8 mouse cellular contexts compared by ENCODE assay signal in genomic region chr13:113292975-113293706, GRCm38 (mm10). TPM values are rescaled to one million over a fixed set of nuclear protein-coding genes. Genes with fewer than 3 reads are reported as not detected.
DNase-seq lines count a peak whose midpoint lies in the region; ATAC-seq lines count a peak whose summit lies in the region.

Gene BC067074, plus strand, starts transcription at chr13:113293159.

- intact Hi-C loops in heart, postnatal 10 days (cut with DNase I), result no loop called here

- peak within 1 kb of the TSS; percentile 74 for H3K4me3 ChIP-seq in heart, embryonic 12.5 days
- H3K4me3 ChIP-seq in limb, embryonic 12.5 days (replicated peaks), result peak within 1 kb of the TSS; percentile 71
- H3K4me3 ChIP-seq in midbrain, embryonic 15.5 days, result peak within 1 kb of the TSS; percentile 52

- no peak for DNase-seq in heart, adult 11 months
- peak; percentile 82 for DNase-seq in embryo, embryonic 11 days
- peak; percentile 38 to 51 for DNase-seq in heart, postnatal 10 days
- DNase-seq in urinary bladder, postnatal 4 days (ENCODE audit: low spot score in 2 of 2), result peak; percentile 31 to 58
- DNase-seq in frontal cortex, postnatal 10 days (ENCODE audit: low spot score in 2 of 2), result no peak

- no peaks in the 10 kb centered on the region for H3K36me3 ChIP-seq in heart, embryonic 12.5 days
- no peaks in the 10 kb centered on the region for H3K36me3 ChIP-seq in limb, embryonic 12.5 days
- no peaks in the 10 kb centered on the region for H3K36me3 ChIP-seq in midbrain, embryonic 15.5 days (replicated peaks)

- peaks cover 7% of the 10 kb centered on the region; the same call in 1 of the 2 replicates for H3K4me1 ChIP-seq in heart, embryonic 12.5 days (replicated peaks)
- peaks cover 27% of the 10 kb centered on the region for H3K4me1 ChIP-seq in limb, embryonic 12.5 days (replicated peaks)
- peaks cover 8% of the 10 kb centered on the region; the same call in 1 of the 2 replicates for H3K4me1 ChIP-seq in midbrain, embryonic 15.5 days

- H3K27ac ChIP-seq in heart, embryonic 12.5 days (ENCODE audit: poor library complexity, severe bottlenecking), result no peak within 1 kb of the TSS
- peak within 1 kb of the TSS; percentile 95 for H3K27ac ChIP-seq in limb, embryonic 12.5 days
- no peak within 1 kb of the TSS for H3K27ac ChIP-seq in midbrain, embryonic 15.5 days

- H3K9ac ChIP-seq in heart, embryonic 12.5 days, result peak within 1 kb of the TSS; percentile 89
- peak within 1 kb of the TSS; percentile 96 for H3K9ac ChIP-seq in limb, embryonic 12.5 days (replicated peaks)
- peak within 1 kb of the TSS; percentile 37 for H3K9ac ChIP-seq in midbrain, embryonic 15.5 days

- ATAC-seq in heart, embryonic 12.5 days (ENCODE audit: insufficient number of reproducible peaks, low FRiP score), result peak; percentile 59
- ATAC-seq in limb, embryonic 12.5 days (ENCODE audit: insufficient number of reproducible peaks, insufficient read depth, low FRiP score, low TSS enrichment, low read depth), result peak; percentile 80
- ATAC-seq in midbrain, embryonic 15.5 days (replicated peaks), result peak; percentile 75

- H3K27me3 ChIP-seq in heart, embryonic 12.5 days (replicated peaks), result no peaks in the 10 kb centered on the region
- H3K27me3 ChIP-seq in limb, embryonic 12.5 days, result peaks cover 5% of the 10 kb centered on the region; the same call in 1 of the 2 replicates
- H3K27me3 ChIP-seq in midbrain, embryonic 15.5 days (replicated peaks), result peaks cover 7% of the 10 kb centered on the region

- no peaks in the 10 kb centered on the region for H3K9me3 ChIP-seq in heart, embryonic 12.5 days (replicated peaks)
- H3K9me3 ChIP-seq in limb, embryonic 12.5 days, result no peaks in the 10 kb centered on the region
- no peaks in the 10 kb centered on the region for H3K9me3 ChIP-seq in midbrain, embryonic 15.5 days

- WGBS in heart, embryonic 12.5 days, result under 1% methylated on average over 74 of the region's 75 CpGs
- WGBS in limb, embryonic 12.5 days, result under 1% methylated on average over 75 of the region's 75 CpGs
- 1% methylated on average over 63 of the region's 75 CpGs for WGBS in midbrain, embryonic 15.5 days

- H3K4me2 ChIP-seq in heart, embryonic 12.5 days, result peak within 1 kb of the TSS; percentile 86
- peak within 1 kb of the TSS; percentile 68 for H3K4me2 ChIP-seq in limb, embryonic 12.5 days
- H3K4me2 ChIP-seq in midbrain, embryonic 15.5 days, result peak within 1 kb of the TSS; percentile 86

RNA-seq across cellular contexts. Expression of gene BC067074, which starts in this region (rescaled TPM):
- 4.0 and 4.2 TPM in 2 replicates for polyA plus RNA-seq in heart, embryonic 12.5 days (2016; fragmentation: Nextera tagmentation; extraction: Ambion mirVana)
- total RNA-seq in heart, postnatal 10 days (2021), result 10 to 100 TPM in 1 of 2 experiments, 1 to 10 TPM in 1; 7.8 to 10.4 TPM
- 10.5 and 12.0 TPM in 2 replicates for polyA plus RNA-seq in limb, embryonic 12.5 days (2016; fragmentation: Nextera tagmentation; extraction: Ambion mirVana)
- polyA plus RNA-seq in midbrain, embryonic 15.5 days (2015; fragmentation: Nextera tagmentation; extraction: Ambion mirVana), result 0.77 and 0.80 TPM in 2 replicates

Comparison
In these comparisons a context has a peak if more than half of its experiments do, and no peak if none do; other contexts are left out.
1. DNase-seq: peak in embryo, embryonic 11 days (single experiment), heart, postnatal 10 days (2 of 2) and urinary bladder, postnatal 4 days (2 of 2); none in heart, adult 11 months (single experiment) and frontal cortex, postnatal 10 days (0 of 2).
2. Peak in ATAC-seq, H3K4me3 ChIP-seq, H3K9ac ChIP-seq and H3K4me2 ChIP-seq in midbrain, embryonic 15.5 days; RNA of the gene not detected or under 1 TPM.
3. H3K9ac ChIP-seq: peak in every context shown above with its lines; median percentile 96 in limb, embryonic 12.5 days; 89 in heart, embryonic 12.5 days; 37 in midbrain, embryonic 15.5 days.
4. Peak in every context shown above with its lines, with median percentiles within 50 percentile points of each other: ATAC-seq, H3K4me2 ChIP-seq and H3K4me3 ChIP-seq.